Mouse (Mus musculus) liver, postnatal 0 days (tissue): Measurements from ENCODE around the gene Susd2.

ENCODE experiments used
- CTCF ChIP-seq: sonication (generic); IDR thresholded peaks from 2 replicates; pipeline ENCODE4 v1.5.1; 2016; ENCODE audit warnings: antibody characterized with exemption, low read depth
- EP300 ChIP-seq: IDR thresholded peaks from 2 replicates; pipeline ENCODE4 v1.6.1; 2016; ENCODE audit warnings: antibody characterized with exemption, low read depth, mild to moderate bottlenecking

- TF ChIP-seq CTCF (no peak), EP300 (no peak)
Measured at GRCm38 (mm10) chr10:75680574-75681001, 36.8 kb upstream of the Susd2 start.
